Mouse (Mus musculus) liver, embryonic 12.5 days (tissue): ENCODE data around the gene Utp6. TPM values are rescaled to one million over a fixed set of nuclear protein-coding genes. Genes with fewer than 3 reads are reported as not detected.

Source experiments
- ATAC-seq: fragments of 200-750 bp; cut with Nextera tagmentation; 2 replicates; pipeline ENCODE4 v1.8.0; 2017; ENCODE audit warnings: moderate number of reproducible peaks, mild to moderate bottlenecking, moderate library complexity
- H3K27ac ChIP-seq: fragments of 300-500 bp; sonication (generic); 2 replicates; pipeline ENCODE4 v1.5.1; 2016; ENCODE audit warnings: mild to moderate bottlenecking
- H3K27me3 ChIP-seq: fragments of 300-500 bp; sonication (generic); replicated peaks from 2 replicates; pipeline ENCODE4 v1.6.1; 2016; ENCODE audit warnings: mild to moderate bottlenecking, moderate library complexity
- H3K36me3 ChIP-seq: fragments of 300-500 bp; sonication (generic); 2 replicates; pipeline ENCODE4 v1.6.1; 2016; ENCODE audit warnings: mild to moderate bottlenecking, moderate library complexity
- H3K4me1 ChIP-seq: fragments of 300-500 bp; sonication (generic); 2 replicates; pipeline ENCODE4 v1.6.1; 2016
- H3K4me2 ChIP-seq: fragments of 300-500 bp; sonication (generic); 2 replicates; pipeline ENCODE4 v1.6.1; 2016; ENCODE audit warnings: mild to moderate bottlenecking, moderate library complexity
- H3K4me3 ChIP-seq: fragments of 300-500 bp; sonication (generic); 2 replicates; pipeline ENCODE4 v1.5.1; 2016; ENCODE audit warnings: mild to moderate bottlenecking, moderate library complexity
- H3K9ac ChIP-seq: fragments of 300-500 bp; sonication (generic); 2 replicates; pipeline ENCODE4 v1.6.1; 2016; ENCODE audit warnings: mild to moderate bottlenecking, moderate library complexity
- H3K9me3 ChIP-seq: fragments of 300-500 bp; sonication (generic); replicated peaks from 2 replicates; pipeline ENCODE4 v1.6.1; 2016; ENCODE audit warnings: mild to moderate bottlenecking, moderate library complexity
- WGBS: fragments of 180-500 bp; shearing (Covaris S2); methylation state at CpG from one replicate; pipeline ENCODE4 v1.1.7; 2016; ENCODE audit not compliant: insufficient replicate concordance; 5-methylcytosine and 5-hydroxymethylcytosine counted together
- polyA plus RNA-seq: library from polyadenylated mRNA; unstranded; fragments of >200 nt; fragmentation: Nextera tagmentation; extraction: Ambion mirVana; gene quantifications from 2 replicates; pipeline ENCODE4 v1.2.1, GENCODE M21; 2016

Utp6 gene
- polyA plus RNA-seq, 1 experiment from 2014 or later = 45.5 TPM

- H3K4me2 ChIP-seq = no peak overlapping the region
- 0 out of 2 replicates have a peak, but pooled peaks cover 21% of the 10 kb centered on the region for H3K27me3 ChIP-seq
- H3K9me3 ChIP-seq = no peaks in the 10 kb centered on the region
- no peak for ATAC-seq
- WGBS = 48% methylated on average over 6 of the region's 6 CpGs
- H3K27ac ChIP-seq = no peak overlapping the region
- H3K4me1 ChIP-seq = no peaks in the 10 kb centered on the region
- H3K9ac ChIP-seq = no peak overlapping the region
- H3K4me3 ChIP-seq = no peak overlapping the region
- no peaks in the 10 kb centered on the region for H3K36me3 ChIP-seq
These were observed 61.0 kb downstream of the Utp6 start for GRCm38 (mm10) chr11:79901146-79901545.

- ATAC-seq = no peak
- H3K9me3 ChIP-seq = no peaks in the 10 kb centered on the region
- no peaks in the 10 kb centered on the region for H3K4me1 ChIP-seq
- 70% methylated on average over 6 of the region's 6 CpGs for WGBS
- no peak overlapping the region for H3K9ac ChIP-seq
- no peak overlapping the region for H3K4me3 ChIP-seq
- no peak overlapping the region for H3K4me2 ChIP-seq
- H3K27me3 ChIP-seq = 0 out of 2 replicates have a peak, but pooled peaks cover under 1% of the 10 kb centered on the region
- no peaks in the 10 kb centered on the region for H3K36me3 ChIP-seq
- no peak overlapping the region for H3K27ac ChIP-seq
These were observed 69.9 kb downstream of the Utp6 start for GRCm38 (mm10) chr11:79892259-79892658.

- WGBS = 54% methylated on average over 2 of the region's 2 CpGs
- H3K27ac ChIP-seq = no peak overlapping the region
These were observed 71.4 kb downstream of the Utp6 start for GRCm38 (mm10) chr11:79890822-79891221.

DNA sequence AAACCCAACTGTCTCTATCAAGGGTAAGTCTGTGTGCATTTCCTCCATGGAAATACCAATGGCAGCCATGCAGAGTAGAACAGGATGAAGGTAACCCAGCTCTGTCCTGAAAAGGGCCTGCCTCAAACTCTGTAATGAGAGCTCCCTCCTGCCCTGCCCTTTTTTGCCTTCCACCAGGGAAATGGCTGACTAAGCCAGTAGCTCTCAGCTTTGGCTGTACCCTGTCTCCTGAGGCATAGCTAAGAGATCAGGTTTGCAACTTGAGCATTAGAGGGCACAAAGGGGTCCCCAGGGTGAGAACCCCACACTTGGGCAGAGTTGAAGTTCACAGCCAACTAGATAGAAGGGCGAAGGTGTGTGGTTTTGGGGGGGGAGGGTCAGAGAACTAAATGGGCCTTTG is 75.2 kb downstream of the Utp6 start:
- 52% methylated on average over 1 of the region's 1 CpGs for WGBS
- no peaks in the 10 kb centered on the region for H3K27me3 ChIP-seq
- H3K4me3 ChIP-seq = no peak overlapping the region
- no peak overlapping the region for H3K9ac ChIP-seq
- ATAC-seq = no peak
- no peaks in the 10 kb centered on the region for H3K9me3 ChIP-seq
- no peak overlapping the region for H3K27ac ChIP-seq
- peaks cover 4% of the 10 kb centered on the region; the same call in 1 of the 2 replicates for H3K4me1 ChIP-seq
- H3K4me2 ChIP-seq = no peak overlapping the region
- H3K36me3 ChIP-seq = no peaks in the 10 kb centered on the region

More at GRCm38 (mm10) chr11:79890822-79891221, 71.4 kb downstream of the Utp6 start:
- Histone ChIP-seq H3K4me2 (no peak overlapping the region), H3K4me3 (no peak overlapping the region), H3K36me3 (no peaks in the 10 kb centered on the region), H3K9me3 (no peaks in the 10 kb centered on the region), H3K27me3 (no peaks in the 10 kb centered on the region), H3K9ac (no peak overlapping the region), H3K4me1 (peaks cover 4% of the 10 kb centered on the region; the same call in 1 of the 2 replicates)
- ATAC-seq = no peak

DNA sequence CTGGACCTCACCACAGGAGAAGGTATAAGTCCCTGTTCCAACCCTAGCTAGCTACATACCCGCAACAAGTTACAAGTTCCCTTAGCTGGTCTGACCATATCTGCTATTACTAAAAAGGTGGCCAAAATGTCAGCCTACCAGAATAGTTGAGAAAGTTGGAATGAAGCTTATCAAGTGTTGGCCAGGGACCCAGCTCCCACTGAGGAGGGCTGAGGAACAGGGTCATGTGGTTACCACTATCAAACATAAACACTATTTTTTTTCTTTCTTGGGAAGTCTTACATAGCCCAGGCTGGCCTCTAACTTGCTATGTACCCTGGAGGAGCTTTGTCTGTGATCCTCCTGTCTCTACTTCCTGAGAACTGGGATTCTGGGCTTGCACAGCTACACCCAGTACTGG is 75.8 kb downstream of the Utp6 start:
- H3K4me2 ChIP-seq = no peak overlapping the region
- ATAC-seq = no peak
- 59% methylated on average over 1 of the region's 1 CpGs for WGBS

GRCm38 (mm10) chr11:79885713-79886393 is 76.3 kb downstream of the Utp6 start:
- Histone ChIP-seq H3K9ac (no peak overlapping the region), H3K9me3 (no peaks in the 10 kb centered on the region), H3K27me3 (no peaks in the 10 kb centered on the region), H3K4me2 (no peak overlapping the region), H3K36me3 (no peaks in the 10 kb centered on the region), H3K4me1 (peaks cover 4% of the 10 kb centered on the region; the same call in 1 of the 2 replicates), H3K4me3 (no peak overlapping the region), H3K27ac (no peak overlapping the region)
- WGBS = 59% methylated on average over 13 of the region's 13 CpGs
- ATAC-seq = 0 out of 2 replicates have a peak, but pooled peaks have one; percentile 27

More for the DNA sequence above, 75.8 kb downstream of the Utp6 start:
- H3K4me3 ChIP-seq = no peak overlapping the region
- H3K9me3 ChIP-seq = no peaks in the 10 kb centered on the region
- no peaks in the 10 kb centered on the region for H3K27me3 ChIP-seq
- H3K4me1 ChIP-seq = peaks cover 4% of the 10 kb centered on the region; the same call in 1 of the 2 replicates
- no peak overlapping the region for H3K27ac ChIP-seq
- no peak overlapping the region for H3K9ac ChIP-seq
- H3K36me3 ChIP-seq = no peaks in the 10 kb centered on the region

- H3K36me3 ChIP-seq = no peaks in the 10 kb centered on the region
- H3K27ac ChIP-seq = no peak overlapping the region
- no peak overlapping the region for H3K4me3 ChIP-seq
- WGBS = 69% methylated on average over 6 of the region's 6 CpGs
- no peak overlapping the region for H3K9ac ChIP-seq
- H3K4me1 ChIP-seq = peaks cover 4% of the 10 kb centered on the region; the same call in 1 of the 2 replicates
- no peak overlapping the region for H3K4me2 ChIP-seq
- no peaks in the 10 kb centered on the region for H3K27me3 ChIP-seq
- ATAC-seq = no peak
- no peaks in the 10 kb centered on the region for H3K9me3 ChIP-seq
These were observed 77.4 kb downstream of the Utp6 start for GRCm38 (mm10) chr11:79884784-79885183.

Other genes starting within 250 kb of the Utp6 start
- gene Suz12, start 30.7 kb upstream of the Utp6 start, polyA plus RNA-seq = 25.1 and 28.0 TPM in 2 replicates
- 109 and 111 TPM in 2 replicates for gene Crlf3, start 118.6 kb upstream of the Utp6 start, polyA plus RNA-seq
- gene Atad5, start 127.0 kb upstream of the Utp6 start, polyA plus RNA-seq = 15.0 and 15.9 TPM in 2 replicates
- 18.2 and 22.4 TPM in 2 replicates for gene Tefm, start 179.8 kb upstream of the Utp6 start, polyA plus RNA-seq
- gene Adap2, start 191.7 kb upstream of the Utp6 start, polyA plus RNA-seq = 2.7 and 2.8 TPM in 2 replicates
- gene Rnf135, start 221.5 kb upstream of the Utp6 start, polyA plus RNA-seq = 4.2 and 5.0 TPM in 2 replicates
- 36.7 and 36.9 TPM in 2 replicates for gene Rhot1, start 246.6 kb upstream of the Utp6 start, polyA plus RNA-seq